Mouse (Mus musculus): ENCODE measurements around the gene Scgb1b17. TPM values are rescaled to one million over a fixed set of nuclear protein-coding genes. Genes with fewer than 3 reads are reported as not detected.
"Not testable (repeated sequence)": the region's sequence is repeated elsewhere in the genome, so short reads cannot be mapped to it uniquely, and the experiment has no call there.

Gene Scgb1b17
- not detected for total RNA-seq (2021)
- long read RNA-seq, experiment 1 = 0 reads
- long read RNA-seq, experiment 2 = 0 reads

DNA sequence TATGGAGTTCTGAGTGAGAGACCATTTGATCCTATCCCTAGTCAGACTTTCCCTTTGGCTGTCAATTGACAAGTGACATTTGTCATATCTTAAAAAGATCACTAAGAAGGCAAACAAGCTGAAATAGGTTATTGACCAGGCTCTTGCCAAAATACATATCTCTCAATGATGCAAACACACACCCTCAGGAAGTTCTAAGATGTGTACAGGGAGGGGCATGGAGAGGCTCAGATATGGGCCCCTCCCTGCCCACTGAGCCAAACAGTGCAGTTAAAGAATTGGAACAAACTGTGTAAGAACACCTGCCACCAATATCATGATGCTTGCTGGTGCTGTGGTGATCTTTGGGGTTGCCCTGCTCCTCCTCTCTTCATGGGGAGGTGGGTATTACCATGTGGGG is at the start of gene Scgb1b17:
Scgb1b17 (plus strand) TSS at position 301 of the 400 bp plus-strand sequence.
- H3K4me3 ChIP-seq; DNase-seq (ENCODE audit: low spot score in 2 of 2): not testable (repeated sequence)

DNA sequence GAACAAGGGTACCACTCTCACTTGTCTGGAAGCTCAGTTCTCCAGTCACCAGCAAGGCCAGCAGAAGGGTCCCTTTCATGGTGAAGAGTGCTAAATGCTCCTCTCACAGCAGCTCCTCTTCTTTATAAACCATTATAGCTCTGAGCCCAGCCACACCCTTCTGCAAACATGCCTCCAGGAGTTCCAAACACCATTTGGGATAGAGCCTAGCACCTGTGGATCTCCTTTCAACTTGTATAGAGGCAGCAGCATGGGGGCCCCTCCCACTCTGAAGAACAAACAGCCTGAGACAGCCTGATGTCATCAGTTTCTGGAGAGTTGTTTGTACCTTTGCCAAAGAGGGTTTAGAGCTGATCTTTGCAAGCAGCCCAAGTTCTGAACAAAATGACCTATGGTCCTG is 6.8 kb upstream of the Scgb1b17 start, which contains the start of gene Scgb2b17:
Scgb2b17 (minus strand) TSS at position 101 of the 400 bp plus-strand sequence.
- H3K4me3 ChIP-seq; H3K27ac ChIP-seq; DNase-seq (ENCODE audit: low spot score in 2 of 2): not testable (repeated sequence)

More for the DNA sequence above, at the start of gene Scgb1b17:
- H3K27ac ChIP-seq = not testable (repeated sequence)

Other genes starting within 250 kb of the Scgb1b17 start
- not detected for gene Scgb2b15, start 233.8 kb upstream of the Scgb1b17 start, total RNA-seq (2021)
- gene Scgb1b15, start 226.9 kb upstream of the Scgb1b17 start, total RNA-seq (2021) = not detected
- gene Scgb2b17, start 6.9 kb upstream of the Scgb1b17 start, total RNA-seq (2021) = not detected
- gene Scgb2b18, start 110.4 kb downstream of the Scgb1b17 start, total RNA-seq (2021) = not detected
- not detected for gene Scgb1b18, start 122.1 kb downstream of the Scgb1b17 start, total RNA-seq (2021)
- not detected for gene Scgb2b19, start 216.9 kb downstream of the Scgb1b17 start, total RNA-seq (2021)
- not detected for gene Scgb1b19, start 223.8 kb downstream of the Scgb1b17 start, total RNA-seq (2021)

Data from layer of hippocampus, adult 2 months (tissue).